Mouse (Mus musculus) MEL (cell line): ENCODE data around the gene Rfx7.

Source experiments
- CHD2 ChIP-seq: IDR thresholded peaks from 2 replicates; pipeline ENCODE4 v1.6.1; 2011; ENCODE audit warnings: low read length, improper control_type of control experiment
- CTCF ChIP-seq, 3 experiments: IDR thresholded peaks in 2 of 3; conservative IDR thresholded peaks in 1 of 3; 2 replicates each; pipeline ENCODE4 v1.5.1; 2011 to 2012; ENCODE audit warnings: low read length in 3 of 3, low read depth in 2 of 3, mild to moderate bottlenecking in 2 of 3, improper control_type of control experiment in 1 of 3, inconsistent platforms in 1 of 3, mixed read lengths in 1 of 3, moderate library complexity in 1 of 3; ENCODE audit not compliant: control insufficient read depth in 1 of 3, insufficient read depth in 1 of 3, poor library complexity in 1 of 3, severe bottlenecking in 1 of 3
- EP300 ChIP-seq, 2 experiments: IDR thresholded peaks; 2 replicates each; pipeline ENCODE4 v1.6.1; 2011; ENCODE audit warnings: improper control_type of control experiment in 2 of 2, low read length in 2 of 2, low read depth in 1 of 2, mild to moderate bottlenecking in 1 of 2
- GATA1 ChIP-seq: IDR thresholded peaks from 2 replicates; pipeline ENCODE4 v1.6.1; 2011; ENCODE audit warnings: low read depth, low read length, improper control_type of control experiment
- MAX ChIP-seq: IDR thresholded peaks from 2 replicates; pipeline ENCODE4 v1.6.1; 2011; ENCODE audit warnings: low read length, improper control_type of control experiment
- NRF1 ChIP-seq: IDR thresholded peaks from 2 replicates; pipeline ENCODE4 v1.6.1; 2014; ENCODE audit warnings: low read depth, mild to moderate bottlenecking, inconsistent platforms, low read length, improper control_type of control experiment, moderate library complexity; ENCODE audit not compliant: poor library complexity, insufficient read depth, severe bottlenecking
- POLR2A ChIP-seq, 2 experiments: IDR thresholded peaks; 2 replicates each; pipeline ENCODE4 v1.6.1; 2011 to 2012; ENCODE audit warnings: low read length in 2 of 2, mild to moderate bottlenecking in 2 of 2, control low read depth in 1 of 2, improper control_type of control experiment in 1 of 2, low read depth in 1 of 2, moderate library complexity in 1 of 2; ENCODE audit not compliant: control insufficient read depth in 1 of 2, insufficient read depth in 1 of 2, poor library complexity in 1 of 2
- POLR2AphosphoS2 ChIP-seq: IDR thresholded peaks from 2 replicates; pipeline ENCODE4 v1.6.1; 2011; ENCODE audit warnings: low read length, improper control_type of control experiment
- RAD21 ChIP-seq: IDR thresholded peaks from 2 replicates; pipeline ENCODE4 v1.6.1; 2011; ENCODE audit warnings: mild to moderate bottlenecking, low read depth, low read length, improper control_type of control experiment
- TCF12 ChIP-seq: IDR thresholded peaks from 2 replicates; pipeline ENCODE4 v1.6.1; 2014; ENCODE audit warnings: low read depth, mild to moderate bottlenecking, inconsistent platforms, low read length, improper control_type of control experiment, moderate library complexity
- USF1 ChIP-seq: IDR thresholded peaks from 2 replicates; pipeline ENCODE4 v1.6.1; 2014; ENCODE audit warnings: low read depth, mild to moderate bottlenecking, inconsistent platforms, low read length, improper control_type of control experiment, moderate library complexity
- ZMIZ1 ChIP-seq: IDR thresholded peaks from 2 replicates; pipeline ENCODE4 v1.6.1; 2012; ENCODE audit warnings: low read depth, mild to moderate bottlenecking, inconsistent platforms, low read length, improper control_type of control experiment, moderate library complexity
- ZNF384 ChIP-seq: IDR thresholded peaks from 2 replicates; pipeline ENCODE4 v1.6.1; 2012; ENCODE audit warnings: low read depth, mild to moderate bottlenecking, inconsistent platforms, low read length, improper control_type of control experiment

- TF ChIP-seq POLR2A (IDR thresholded peaks at IDR 0.05; ENCODE audit: control insufficient read depth in 1 of 2, insufficient read depth in 1 of 2, low read depth in 1 of 2, low read length in 2 of 2, poor library complexity in 1 of 2), result no peak
- TF ChIP-seq MAX, result no peak
- TF ChIP-seq USF1, result no peak
- TF ChIP-seq CTCF (IDR thresholded peaks at IDR 0.05 in 2 of 3, conservative IDR thresholded peaks at IDR 0.05 in 1 of 3; ENCODE audit: control insufficient read depth in 1 of 3, insufficient read depth in 1 of 3, low read depth in 2 of 3, low read length in 3 of 3, poor library complexity in 1 of 3, severe bottlenecking in 1 of 3), result no peak
- TF ChIP-seq NRF1, result no peak
- TF ChIP-seq POLR2AphosphoS2, result no peak
- no peak for TF ChIP-seq EP300 (IDR thresholded peaks at IDR 0.05; ENCODE audit: low read depth in 1 of 2, low read length in 2 of 2)
- no peak for TF ChIP-seq RAD21
- TF ChIP-seq ZNF384, result no peak
- TF ChIP-seq GATA1, result no peak
- no peak for TF ChIP-seq TCF12
- no peak for TF ChIP-seq CHD2
- no peak for TF ChIP-seq ZMIZ1
Observed at GRCm38 (mm10) chr9:72655602-72656001, 123.6 kb downstream of the Rfx7 start.
